Mouse (Mus musculus) CD8-positive naive resting alpha-beta T cell, adult 2 months (primary cell): ENCODE data around the gene Prl3d2.
"Not testable (repeated sequence)": the region's sequence is repeated elsewhere in the genome, so short reads cannot be mapped to it uniquely, and the experiment has no call there.

Source experiments
- DNase-seq, 2 experiments: peaks; one replicate each; pipeline ENCODE4 v3.0.0; 2022; ENCODE audit warnings: low read depth in 2 of 2, low spot score in 2 of 2

The Prl3d2 gene

DNA sequence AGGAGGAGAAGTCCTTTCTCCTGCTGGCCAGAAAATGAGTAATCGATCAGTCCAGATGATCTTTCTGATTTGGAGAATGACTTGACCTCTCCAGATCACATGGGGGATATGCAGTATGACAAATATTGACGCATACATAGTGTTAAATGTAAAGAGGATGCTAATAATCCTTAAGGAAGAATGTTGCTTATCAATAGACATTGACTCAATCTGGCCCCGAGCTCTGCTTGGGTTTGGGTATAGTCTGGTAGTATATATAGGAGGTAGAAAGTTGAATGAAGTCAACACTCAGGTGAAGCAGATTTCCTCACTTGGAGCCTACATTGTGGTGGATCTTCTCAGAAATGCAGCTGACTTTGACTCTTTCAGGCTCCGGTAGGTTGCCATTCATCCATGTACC is at the start of gene Prl3d2:
TSS of gene Prl3d2 (plus strand) at position 301 of the 400 bp plus-strand sequence.
- DNase-seq: not testable (repeated sequence)

DNA sequence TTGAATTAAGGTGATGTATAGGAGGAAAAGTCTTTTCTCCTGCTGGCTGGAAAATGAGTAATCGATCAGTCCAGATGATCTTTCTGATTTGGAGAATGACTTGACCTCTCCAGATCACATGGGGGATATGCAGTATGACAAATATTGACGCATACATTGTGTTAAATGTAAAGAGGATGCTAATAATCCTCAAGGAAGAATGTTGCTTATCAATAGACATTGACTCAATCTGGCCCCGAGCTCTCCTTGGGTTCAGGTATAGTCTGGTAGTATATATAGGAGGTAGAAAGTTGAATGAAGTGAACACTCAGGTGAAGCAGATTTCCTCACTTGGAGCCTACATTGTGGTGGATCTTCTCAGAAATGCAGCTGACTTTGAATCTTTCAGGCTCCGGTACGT is 27.6 kb upstream of the Prl3d2 start, which contains the start of gene Prl3d1:
TSS of gene Prl3d1 (plus strand) at position 301 of the 400 bp plus-strand sequence.
- DNase-seq: not testable (repeated sequence)

DNA sequence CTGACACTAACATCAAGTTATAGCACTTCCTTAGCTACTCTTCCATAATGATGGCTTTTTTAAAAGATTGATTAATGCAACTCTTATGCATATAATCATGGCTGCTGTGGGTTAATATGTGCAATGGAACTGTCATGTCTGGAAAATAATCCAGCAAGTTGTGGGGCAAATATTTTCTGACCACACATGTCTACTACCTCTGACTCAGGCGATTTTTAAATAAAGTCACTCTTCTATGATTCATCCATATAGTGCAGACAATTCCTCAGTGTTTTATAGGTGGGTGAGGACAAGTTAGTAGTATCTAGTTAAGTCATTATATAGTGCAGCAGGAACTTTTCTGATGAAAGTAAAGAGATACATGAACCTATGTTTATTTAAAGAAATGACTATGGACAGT is 26.8 kb downstream of the Prl3d2 start:
- no peak for DNase-seq

DNA sequence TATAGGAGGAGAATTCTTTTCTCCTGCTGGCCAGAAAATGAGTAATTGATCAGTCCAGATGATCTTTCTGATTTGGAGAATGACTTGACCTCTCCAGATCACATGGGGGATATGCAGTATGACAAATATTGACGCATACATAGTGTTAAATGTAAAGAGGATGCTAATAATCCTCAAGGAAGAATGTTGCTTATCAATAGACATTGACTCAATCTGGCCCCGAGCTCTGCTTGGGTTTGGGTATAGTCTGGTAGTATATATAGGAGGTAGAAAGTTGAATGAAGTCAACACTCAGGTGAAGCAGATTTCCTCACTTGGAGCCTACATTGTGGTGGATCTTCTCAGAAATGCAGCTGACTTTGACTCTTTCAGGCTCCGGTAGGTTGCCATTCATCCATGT is 35.0 kb downstream of the Prl3d2 start, which contains the start of gene Prl3d3:
TSS of gene Prl3d3 (plus strand) at position 301 of the 400 bp plus-strand sequence.
- DNase-seq: not testable (repeated sequence)
